Mouse (Mus musculus): ENCODE data around the gene Parvg.

- TF ChIP-seq GATA1 (IDR thresholded peaks at IDR 0.05; ENCODE audit: low read length) (no peak), TAL1 (IDR thresholded peaks at IDR 0.05; ENCODE audit: low read length) (no peak)
Observed at GRCm38 (mm10) chr15:84295225-84295624, 28.6 kb upstream of the Parvg start.

Measured in erythroblast, embryonic 14.5 days (primary cell).